Mouse (Mus musculus) large intestine, adult 2 months (tissue): ENCODE results near the gene Tas2r138. TPM values are rescaled to one million over a fixed set of nuclear protein-coding genes. Genes with fewer than 3 reads are reported as not detected.
"Not testable (repeated sequence)": the region's sequence is repeated elsewhere in the genome, so short reads cannot be mapped to it uniquely, and the experiment has no call there.

Experiments used
- DNase-seq: peaks from one replicate; pipeline ENCODE4 v3.0.0-alpha.2; 2012; ENCODE audit warnings: low read depth, low spot score
- WGBS: fragments of 180-500 bp; shearing (Covaris S2); methylation state at CpG from one replicate; pipeline ENCODE4 v1.1.7; 2018; 5-methylcytosine and 5-hydroxymethylcytosine counted together
- polyA plus RNA-seq: library from polyadenylated mRNA; depleted of rRNA; stranded (reverse); fragments of >200 nt; gene quantifications from 2 replicates; pipeline ENCODE4 v1.2.3, GENCODE M21; 2012; rRNA removed

The Tas2r138 gene
- not detected in 2 replicates for polyA plus RNA-seq

- no peak for DNase-seq
- 71% methylated on average over 4 of the region's 4 CpGs for WGBS
Observed at GRCm38 (mm10) chr6:40613260-40613852, at the start of gene Tas2r138. Gene Tas2r138 (minus strand): TSS chr6:40613310.

DNA sequence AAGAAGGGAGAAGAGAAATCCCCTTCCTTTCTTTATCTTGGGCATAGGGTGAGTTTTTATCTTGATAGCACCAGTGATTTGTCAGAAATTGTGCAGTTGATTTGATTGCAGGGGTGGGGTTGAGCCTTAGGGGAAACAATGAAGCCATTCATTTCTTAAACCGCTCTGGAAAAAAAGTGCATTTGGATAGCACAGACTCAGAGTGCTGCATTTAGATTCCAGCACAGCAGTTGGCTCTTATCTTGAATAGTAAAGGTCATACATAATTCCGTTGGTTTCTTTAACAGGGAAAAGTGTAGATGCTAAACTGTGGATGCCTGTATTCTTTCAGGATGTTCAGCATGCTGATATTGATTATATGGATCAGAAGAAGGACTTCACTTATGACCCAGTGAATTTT lies 47.8 kb upstream of the Tas2r138 start:
- peak; percentile 29 for DNase-seq
- WGBS = 23% methylated on average over 2 of the region's 2 CpGs

DNA sequence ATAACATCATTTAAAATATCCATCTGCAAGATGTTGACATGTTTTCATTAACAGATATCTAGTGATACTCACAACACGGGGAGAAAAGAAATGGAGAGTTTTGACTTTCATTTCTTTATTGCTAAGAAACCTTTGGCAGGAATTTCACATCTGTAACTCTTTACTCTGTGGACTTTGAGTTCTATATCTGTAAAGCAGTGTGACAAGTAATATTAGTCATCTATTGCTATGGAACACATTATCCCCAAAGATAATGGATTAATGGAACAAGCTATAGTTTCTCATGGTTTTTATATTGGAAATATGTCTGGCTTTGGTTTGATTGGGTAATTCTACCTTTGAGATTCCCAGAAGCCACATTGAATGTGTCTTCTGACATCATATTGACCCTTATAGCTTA lies 37.8 kb upstream of the Tas2r138 start:
- 48% methylated on average over 1 of the region's 1 CpGs for WGBS
- no peak for DNase-seq

GRCm38 (mm10) chr6:40645701-40646100 lies 32.6 kb upstream of the Tas2r138 start:
- DNase-seq = no peak
- 74% methylated on average over 8 of the region's 8 CpGs for WGBS

DNA sequence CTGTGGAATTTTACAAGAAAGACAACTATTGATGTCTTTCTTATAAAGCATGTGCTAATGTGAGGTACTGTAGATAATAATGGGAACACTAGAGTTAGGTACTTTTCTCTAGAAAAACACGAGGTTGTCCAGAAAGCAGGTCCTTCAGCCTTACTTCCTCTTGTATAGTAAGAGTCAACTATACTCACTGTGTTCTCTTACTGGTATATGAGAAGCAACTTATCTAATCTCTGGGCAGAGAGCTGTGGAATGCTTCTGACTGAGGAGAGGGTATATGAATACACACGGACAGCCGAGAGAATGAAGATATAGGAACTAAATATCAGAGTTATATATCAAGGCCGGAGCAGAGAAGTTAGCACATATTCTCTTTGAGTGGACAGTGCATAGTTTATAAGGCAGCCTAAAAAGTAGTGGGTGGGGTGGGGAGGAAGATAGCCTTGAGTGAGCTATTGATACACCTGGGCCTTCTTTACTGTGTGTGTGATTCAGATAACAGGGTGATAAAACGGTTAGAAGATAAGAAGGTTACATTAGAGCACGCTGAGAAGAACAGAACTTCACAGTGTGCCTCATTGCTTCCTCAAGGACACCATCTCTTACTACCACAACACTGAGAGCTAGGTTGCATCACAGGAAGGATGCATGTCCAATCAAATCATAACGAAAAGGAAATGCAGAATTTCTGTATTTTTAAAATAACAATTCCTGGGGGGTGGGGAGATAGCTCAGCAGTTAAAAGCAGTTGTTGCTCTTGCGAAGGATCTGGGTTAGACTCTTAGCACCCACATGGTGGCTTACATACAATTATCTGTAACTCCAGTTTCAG lies 27.8 kb upstream of the Tas2r138 start:
- no peak for DNase-seq
- 28% methylated on average over 8 of the region's 8 CpGs for WGBS

- 72% methylated on average over 5 of the region's 5 CpGs for WGBS
Observed at GRCm38 (mm10) chr6:40637755-40638154, 24.6 kb upstream of the Tas2r138 start.

GRCm38 (mm10) chr6:40635559-40635958 lies 22.4 kb upstream of the Tas2r138 start:
- 23% methylated on average over 6 of the region's 6 CpGs for WGBS
- DNase-seq = peak; percentile 86

More at GRCm38 (mm10) chr6:40637755-40638154, 24.6 kb upstream of the Tas2r138 start:
- no peak for DNase-seq

GRCm38 (mm10) chr6:40634640-40635071 lies 21.5 kb upstream of the Tas2r138 start:
- DNase-seq = peak; percentile 84
- 28% methylated on average over 1 of the region's 1 CpGs for WGBS

DNA sequence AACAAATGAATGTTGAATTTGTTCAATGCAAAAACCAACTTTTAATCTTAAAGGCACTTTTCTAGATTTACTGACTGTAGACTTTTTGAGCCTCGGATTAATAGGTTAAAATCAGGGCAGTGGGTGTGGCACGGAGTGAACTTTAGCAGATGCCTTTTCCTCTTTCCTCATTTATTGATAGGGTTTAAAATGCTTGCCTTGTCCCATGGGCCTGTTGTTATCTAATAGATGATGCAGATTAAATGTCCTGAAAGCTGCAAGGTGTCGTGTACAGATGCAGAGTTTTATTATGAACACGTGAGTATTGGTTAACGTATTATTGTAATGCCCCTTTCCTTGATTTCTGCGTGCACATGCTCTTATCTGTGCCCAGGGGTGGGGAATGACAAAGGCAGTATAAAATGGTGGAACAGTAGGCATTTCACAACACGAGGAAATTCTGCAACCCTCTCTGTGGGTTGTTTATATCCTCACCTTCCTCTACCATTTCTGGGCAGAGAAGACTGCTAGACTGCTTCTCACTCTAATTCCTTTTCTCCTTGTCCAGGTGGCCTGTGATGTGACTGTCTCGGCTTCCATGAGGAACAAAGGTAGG lies 15.4 kb upstream of the Tas2r138 start, which contains the start of gene Mgam:
TSS of gene Mgam (plus strand) at position 426 of the 595 bp plus-strand sequence.
- 46% methylated on average over 8 of the region's 8 CpGs for WGBS
- DNase-seq = no peak

DNA sequence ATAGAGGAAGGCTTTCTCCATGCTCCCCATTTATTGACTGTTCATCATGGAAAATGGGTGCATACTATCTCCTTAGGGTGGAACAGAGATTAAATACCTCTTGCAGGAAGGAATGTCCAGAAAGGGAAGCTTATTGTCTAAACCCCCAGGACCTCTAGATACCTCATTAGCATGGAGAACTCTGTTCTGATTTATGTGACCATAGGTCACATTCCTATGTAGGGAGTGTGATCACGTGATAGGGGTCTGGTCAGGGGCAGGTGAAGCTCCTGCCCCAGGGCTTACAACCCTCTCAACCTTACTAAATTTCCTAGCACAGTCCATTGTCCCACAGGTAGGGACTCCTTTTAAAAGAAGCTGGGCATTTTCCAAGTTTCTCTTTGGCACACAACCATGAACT lies 13.0 kb upstream of the Tas2r138 start:
- no peak for DNase-seq
- WGBS = 11% methylated on average over 1 of the region's 1 CpGs

DNA sequence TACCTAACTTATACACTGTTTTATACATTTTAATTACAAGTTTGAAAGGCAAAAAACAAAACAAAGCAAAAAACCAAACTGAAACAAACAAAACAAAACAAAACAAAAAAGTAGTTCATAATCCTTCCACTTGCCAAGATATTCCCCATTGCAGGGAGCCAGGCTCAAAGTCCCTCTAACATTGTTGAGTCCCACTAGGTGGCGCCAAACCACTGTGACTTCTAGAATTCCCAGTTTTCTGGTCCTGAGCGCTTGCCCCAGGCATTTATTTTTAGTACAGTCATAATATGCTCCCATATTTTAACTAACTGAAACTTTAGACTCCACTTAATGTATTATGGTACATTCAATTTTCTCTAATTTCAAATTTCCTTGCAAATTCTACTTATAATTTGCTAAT lies 4.9 kb upstream of the Tas2r138 start:
- 6% methylated on average over 2 of the region's 2 CpGs for WGBS
- DNase-seq = peak; percentile 56

- 41% methylated on average over 8 of the region's 8 CpGs for WGBS
- DNase-seq = no peak
Observed at GRCm38 (mm10) chr6:40610244-40610643, 2.9 kb downstream of the Tas2r138 start.

DNA sequence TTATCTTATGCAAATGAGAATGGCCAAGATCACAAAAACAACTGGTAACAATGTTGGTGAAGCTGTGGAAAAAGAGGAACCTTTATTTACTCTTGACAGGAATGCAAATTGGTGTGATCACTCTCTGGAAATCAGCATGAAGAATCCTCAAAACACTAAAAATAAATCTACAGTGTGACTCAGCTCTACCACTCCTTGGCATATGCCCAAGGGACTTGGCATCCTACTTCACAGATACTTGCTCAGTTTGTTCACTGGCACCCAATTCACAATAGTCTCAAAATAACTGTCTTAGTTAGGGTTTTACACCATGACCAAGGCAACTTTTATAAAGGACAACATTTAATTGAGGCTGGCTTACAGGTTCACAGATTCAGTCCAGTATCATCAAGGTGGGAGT lies 5.7 kb downstream of the Tas2r138 start:
- DNase-seq = no peak

GRCm38 (mm10) chr6:40598546-40598945 lies 14.6 kb downstream of the Tas2r138 start:
- DNase-seq = not testable (repeated sequence)
- 51% methylated on average over 4 of the region's 4 CpGs for WGBS

DNA sequence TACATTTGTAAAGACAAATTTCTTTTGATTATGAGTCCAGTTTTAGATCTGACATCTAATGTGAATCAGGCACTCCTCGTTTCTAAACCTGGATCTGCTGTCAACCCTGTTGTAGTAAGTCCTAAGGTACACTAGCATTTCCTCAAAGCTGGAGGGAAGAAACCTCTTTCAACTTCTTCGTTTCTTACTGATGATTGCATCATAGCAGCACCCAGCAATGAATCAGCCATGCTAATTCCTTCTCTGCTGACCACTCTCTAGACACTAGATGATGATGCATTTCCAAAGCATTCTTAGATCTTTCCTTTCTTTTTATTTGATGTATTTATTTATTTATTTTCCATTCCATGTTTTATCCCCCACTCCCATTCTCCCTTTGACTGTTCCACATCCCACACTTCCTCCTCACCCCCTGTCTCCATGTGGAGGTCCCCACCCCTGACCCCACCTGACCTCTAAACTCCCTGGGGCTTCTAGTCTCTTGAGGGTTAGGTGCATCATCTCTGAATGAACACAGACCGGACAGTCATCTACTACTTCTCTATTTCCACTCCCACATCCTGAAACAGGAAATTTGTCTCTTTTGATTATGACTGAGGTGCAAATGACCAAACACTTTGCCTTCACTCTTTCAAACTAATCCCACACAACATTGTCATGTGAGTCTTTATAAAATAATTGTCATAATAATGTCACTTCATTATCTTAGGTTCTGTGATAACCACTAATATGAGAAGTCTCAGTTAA lies 18.1 kb downstream of the Tas2r138 start:
- 70% methylated on average over 3 of the region's 3 CpGs for WGBS
- no peak for DNase-seq

DNA sequence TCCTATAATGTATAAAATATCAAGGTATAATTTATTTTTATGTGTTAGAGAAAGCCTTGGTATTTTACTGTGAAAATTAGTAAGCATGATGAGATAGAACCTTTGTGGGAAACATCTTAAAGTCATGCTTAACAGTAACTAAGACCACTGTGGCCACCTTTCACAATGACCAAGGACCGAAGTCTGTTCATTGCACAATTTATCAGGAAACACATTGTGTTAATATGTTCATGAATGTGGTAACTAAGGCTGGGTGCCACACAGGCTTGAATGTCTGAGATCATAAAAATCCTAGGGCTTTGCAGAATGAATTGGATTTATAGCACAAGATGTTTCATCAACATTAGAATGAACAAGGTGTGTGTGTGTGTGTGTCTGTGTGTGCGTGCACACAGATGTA lies 24.8 kb downstream of the Tas2r138 start:
- no peak for DNase-seq
- 88% methylated on average over 2 of the region's 2 CpGs for WGBS

DNA sequence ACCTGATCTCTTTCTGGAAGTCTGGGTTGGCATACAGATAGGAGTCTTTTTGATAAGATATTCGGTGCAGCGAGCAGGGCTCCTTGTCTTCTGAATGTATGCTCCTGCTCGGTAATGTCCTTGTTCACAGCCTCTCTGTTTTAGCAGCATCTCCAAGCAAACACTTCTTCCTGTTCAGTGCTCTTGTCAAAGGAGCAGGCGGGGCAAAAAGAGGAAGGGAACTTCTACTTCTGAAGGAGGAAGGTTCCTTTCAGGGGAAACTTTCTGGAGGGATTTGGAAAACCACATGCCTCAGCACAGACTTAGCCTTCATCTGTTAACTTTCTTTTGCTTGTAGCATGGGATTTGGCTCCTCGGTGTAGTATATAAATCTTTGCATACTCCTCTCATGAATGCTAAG lies 27.5 kb downstream of the Tas2r138 start, which contains the start of gene Clec5a:
TSS of gene Clec5a (minus strand) at position 177 of the 400 bp plus-strand sequence.
- no peak for DNase-seq
- 69% methylated on average over 5 of the region's 5 CpGs for WGBS

GRCm38 (mm10) chr6:40584336-40584735 lies 28.8 kb downstream of the Tas2r138 start:
- DNase-seq = no peak
- WGBS = 60% methylated on average over 6 of the region's 6 CpGs

DNA sequence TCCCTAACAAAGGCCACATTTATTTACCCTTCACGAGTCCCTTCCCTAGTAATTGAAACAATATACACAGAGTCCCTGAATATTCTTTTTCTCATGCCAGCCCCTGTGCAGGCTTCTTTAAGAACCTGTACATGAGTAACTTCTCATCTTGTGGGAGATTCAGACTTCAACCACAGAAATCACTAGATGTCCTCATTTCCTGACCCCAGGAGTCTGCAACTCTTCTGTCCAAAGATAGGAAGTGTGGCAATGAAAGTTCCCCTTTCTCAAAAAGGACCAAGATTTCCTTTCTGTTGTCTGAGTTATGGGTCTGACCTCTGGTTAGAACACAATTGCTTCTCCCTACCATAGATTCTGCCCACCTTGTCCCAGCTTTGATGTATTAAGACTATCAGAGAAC lies 36.8 kb downstream of the Tas2r138 start:
- WGBS = 53% methylated on average over 1 of the region's 1 CpGs
- DNase-seq = no peak

- no peak for DNase-seq
- WGBS = 71% methylated on average over 3 of the region's 3 CpGs
Observed at GRCm38 (mm10) chr6:40573618-40574017, 39.5 kb downstream of the Tas2r138 start.
